Mouse (Mus musculus) midbrain, embryonic 13.5 days (tissue): ENCODE results near the gene Camta1. TPM values are rescaled to one million over a fixed set of nuclear protein-coding genes. Genes with fewer than 3 reads are reported as not detected.
A peak's percentile ranks its signal among the peaks of the same experiment; 100 is the strongest.

Source experiments
- ATAC-seq: fragments of 200-750 bp; cut with Nextera tagmentation; 2 replicates; pipeline ENCODE4 v1.8.0; 2017; ENCODE audit warnings: mild to moderate bottlenecking, moderate TSS enrichment, moderate library complexity
- H3K27ac ChIP-seq: fragments of 300-500 bp; sonication (generic); 2 replicates; pipeline ENCODE4 v1.5.1; 2015; ENCODE audit warnings: inconsistent platforms, mild to moderate bottlenecking, moderate library complexity
- H3K27me3 ChIP-seq: fragments of 300-500 bp; sonication (generic); 2 replicates; pipeline ENCODE4 v1.6.1; 2015; ENCODE audit warnings: mild to moderate bottlenecking, inconsistent platforms
- H3K36me3 ChIP-seq: fragments of 300-500 bp; sonication (generic); 2 replicates; pipeline ENCODE4 v1.6.1; 2015; ENCODE audit warnings: mild to moderate bottlenecking, inconsistent platforms
- H3K4me1 ChIP-seq: fragments of 300-500 bp; sonication (generic); replicated peaks from 2 replicates; pipeline ENCODE4 v1.6.1; 2015; ENCODE audit warnings: inconsistent platforms
- H3K4me2 ChIP-seq: fragments of 300-500 bp; sonication (generic); replicated peaks from 2 replicates; pipeline ENCODE4 v1.6.1; 2015; ENCODE audit warnings: moderate library complexity, mild to moderate bottlenecking, inconsistent platforms
- H3K4me3 ChIP-seq: fragments of 300-500 bp; sonication (generic); replicated peaks from 2 replicates; pipeline ENCODE4 v1.5.1; 2015; ENCODE audit warnings: mild to moderate bottlenecking, inconsistent platforms
- H3K9ac ChIP-seq: fragments of 300-500 bp; sonication (generic); replicated peaks from 2 replicates; pipeline ENCODE4 v1.6.1; 2015; ENCODE audit warnings: mild to moderate bottlenecking, inconsistent platforms
- H3K9me3 ChIP-seq: fragments of 300-500 bp; sonication (generic); 2 replicates; pipeline ENCODE4 v1.6.1; 2016; ENCODE audit warnings: mild to moderate bottlenecking, inconsistent platforms
- WGBS: fragments of 180-500 bp; shearing (Covaris S2); methylation state at CpG from one replicate; pipeline ENCODE4 v1.1.7; 2015; 5-methylcytosine and 5-hydroxymethylcytosine counted together
- polyA plus RNA-seq: library from polyadenylated mRNA; unstranded; fragments of >200 nt; fragmentation: Nextera tagmentation; extraction: Ambion mirVana; gene quantifications from 2 replicates; pipeline ENCODE4 v1.2.1, GENCODE M21; 2015

Gene Camta1
- polyA plus RNA-seq, 1 experiment from 2014 or later: 163 TPM

DNA sequence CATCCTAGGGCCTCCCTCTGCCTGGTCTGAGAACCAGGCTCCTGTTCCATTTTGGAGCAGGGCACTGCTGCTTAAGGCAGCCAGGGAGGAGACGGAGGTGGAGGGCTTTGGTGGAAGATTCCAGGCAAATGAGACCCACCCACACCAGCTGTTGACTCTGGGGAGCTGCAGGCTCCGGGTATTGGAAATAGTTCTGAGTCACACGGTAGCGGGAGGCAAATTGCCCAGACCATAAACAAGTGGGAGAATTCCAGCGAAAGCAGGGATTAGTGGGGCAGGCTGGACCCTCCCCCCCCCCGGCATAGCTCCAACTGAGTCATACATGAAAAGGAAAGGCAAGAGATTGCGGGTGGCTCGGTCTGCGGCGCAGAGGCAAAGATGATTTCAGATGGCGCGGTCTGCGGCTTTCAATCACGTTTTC, 450.0 kb downstream of the Camta1 start:
- Histone ChIP-seq H3K9me3 (peaks cover 3% of the 10 kb centered on the region; the same call in 1 of the 2 replicates), H3K9ac (peak overlapping the region; percentile 36; the same call in 1 of the 2 replicates), H3K27ac (peak overlapping the region; percentile 32; the same call in 1 of the 2 replicates), H3K4me2 (peak overlapping the region; percentile 40), H3K4me1 (peaks cover 23% of the 10 kb centered on the region), H3K4me3 (no peak overlapping the region), H3K36me3 (no peaks in the 10 kb centered on the region), H3K27me3 (no peaks in the 10 kb centered on the region)
- 17% methylated on average over 14 of the region's 14 CpGs for WGBS
- ATAC-seq: peak; percentile 72

DNA sequence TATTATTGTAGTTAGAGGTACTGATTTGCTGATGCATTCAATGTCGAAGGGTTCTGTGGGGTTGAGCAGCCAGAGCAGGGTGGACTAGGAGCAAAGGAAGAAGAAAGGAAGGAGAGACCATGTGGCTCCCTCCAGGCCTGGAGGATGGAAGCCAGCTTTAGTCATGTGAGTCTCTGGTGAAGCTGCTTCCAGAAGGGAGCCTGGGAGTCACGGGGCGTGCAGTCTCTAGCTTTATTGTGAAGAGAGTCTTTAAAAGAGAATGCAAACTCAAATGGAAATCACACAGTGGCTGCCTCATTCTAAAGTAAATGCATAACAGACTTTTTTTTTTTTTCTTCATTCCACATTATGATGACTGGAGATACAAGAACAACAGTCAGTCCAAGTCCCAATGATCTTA, 450.7 kb downstream of the Camta1 start:
- Histone ChIP-seq H3K27ac (no peak overlapping the region), H3K27me3 (no peaks in the 10 kb centered on the region), H3K36me3 (no peaks in the 10 kb centered on the region), H3K4me3 (no peak overlapping the region), H3K9me3 (peaks cover 3% of the 10 kb centered on the region; the same call in 1 of the 2 replicates), H3K9ac (no peak overlapping the region), H3K4me1 (peaks cover 23% of the 10 kb centered on the region), H3K4me2 (no peak overlapping the region)
- WGBS: 32% methylated on average over 3 of the region's 3 CpGs
- ATAC-seq: no peak

DNA sequence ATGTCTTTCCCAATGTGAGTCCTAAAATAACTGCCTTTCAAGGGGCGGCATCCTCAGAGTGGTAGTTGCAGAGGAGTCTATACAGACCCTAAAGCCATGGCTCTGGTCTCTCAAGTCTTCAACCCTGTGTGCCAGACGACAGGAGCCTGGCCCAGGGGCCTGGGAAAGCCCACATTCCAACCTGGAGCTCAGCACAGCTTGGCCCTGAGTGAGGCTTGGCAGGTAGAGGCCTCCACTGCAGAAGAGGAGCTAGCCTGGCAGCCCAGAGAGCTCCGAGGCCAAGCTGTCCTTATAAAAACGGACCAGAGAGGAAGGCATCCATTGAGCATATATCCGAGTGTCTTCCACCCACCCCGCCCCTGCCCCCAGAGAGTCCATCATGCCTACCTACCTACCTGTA, 452.4 kb downstream of the Camta1 start:
- Histone ChIP-seq H3K9ac (no peak overlapping the region), H3K9me3 (peaks cover 3% of the 10 kb centered on the region; the same call in 1 of the 2 replicates), H3K4me3 (no peak overlapping the region), H3K4me1 (peaks cover 30% of the 10 kb centered on the region), H3K4me2 (no peak overlapping the region), H3K27ac (no peak overlapping the region), H3K27me3 (no peaks in the 10 kb centered on the region), H3K36me3 (no peaks in the 10 kb centered on the region)
- no peak for ATAC-seq
- WGBS: 79% methylated on average over 6 of the region's 6 CpGs

DNA sequence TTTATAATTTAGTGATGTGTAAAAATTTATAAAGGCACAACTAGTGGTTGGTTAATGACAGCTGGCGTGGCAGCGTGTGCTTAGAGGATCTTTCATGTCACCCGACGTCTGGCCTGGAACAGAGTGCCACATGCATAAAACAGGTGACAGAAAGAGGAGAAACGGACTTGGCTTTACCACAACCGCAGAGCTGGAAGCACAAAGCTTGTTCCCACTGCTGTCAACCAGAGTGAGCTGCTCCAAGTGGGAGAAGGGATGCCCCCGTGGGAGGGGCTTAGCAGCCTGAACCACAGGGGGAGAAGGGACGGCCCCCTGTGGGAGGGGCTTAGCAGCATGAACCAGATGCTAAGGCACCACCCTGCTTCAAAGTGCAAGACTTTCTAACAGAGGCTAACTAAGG, 452.9 kb downstream of the Camta1 start:
- H3K9ac ChIP-seq: no peak overlapping the region
- peaks cover 3% of the 10 kb centered on the region; the same call in 1 of the 2 replicates for H3K9me3 ChIP-seq
- no peak overlapping the region for H3K27ac ChIP-seq
- peaks cover 30% of the 10 kb centered on the region for H3K4me1 ChIP-seq
- 43% methylated on average over 8 of the region's 8 CpGs for WGBS
- no peak overlapping the region for H3K4me3 ChIP-seq
- H3K4me2 ChIP-seq: no peak overlapping the region
- ATAC-seq: no peak
- no peaks in the 10 kb centered on the region for H3K36me3 ChIP-seq
- no peaks in the 10 kb centered on the region for H3K27me3 ChIP-seq

DNA sequence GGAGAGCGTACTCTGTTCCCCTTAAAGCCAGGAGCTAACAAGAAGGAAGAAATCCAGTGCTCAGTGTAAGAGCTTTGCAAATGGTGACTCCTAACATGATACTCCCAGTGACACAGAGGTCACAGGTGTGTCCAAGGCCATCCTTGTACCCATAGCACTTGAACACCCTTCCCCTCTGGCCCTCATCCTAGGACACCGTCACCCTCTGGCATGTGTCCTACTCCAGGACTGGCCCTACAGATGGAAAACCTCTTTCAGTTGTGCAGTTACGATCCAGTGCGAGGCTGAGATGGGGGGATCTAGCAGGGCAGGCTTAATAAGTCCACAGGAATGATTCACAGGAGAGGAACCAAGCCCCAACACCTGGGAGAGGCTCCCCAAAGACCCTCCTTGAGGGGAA, 453.4 kb downstream of the Camta1 start:
- Histone ChIP-seq H3K4me1 (peaks cover 30% of the 10 kb centered on the region), H3K9me3 (peaks cover 3% of the 10 kb centered on the region; the same call in 1 of the 2 replicates), H3K4me2 (no peak overlapping the region), H3K9ac (no peak overlapping the region), H3K4me3 (no peak overlapping the region), H3K36me3 (no peaks in the 10 kb centered on the region), H3K27me3 (no peaks in the 10 kb centered on the region), H3K27ac (no peak overlapping the region)
- 95% methylated on average over 4 of the region's 4 CpGs for WGBS
- no peak for ATAC-seq

DNA sequence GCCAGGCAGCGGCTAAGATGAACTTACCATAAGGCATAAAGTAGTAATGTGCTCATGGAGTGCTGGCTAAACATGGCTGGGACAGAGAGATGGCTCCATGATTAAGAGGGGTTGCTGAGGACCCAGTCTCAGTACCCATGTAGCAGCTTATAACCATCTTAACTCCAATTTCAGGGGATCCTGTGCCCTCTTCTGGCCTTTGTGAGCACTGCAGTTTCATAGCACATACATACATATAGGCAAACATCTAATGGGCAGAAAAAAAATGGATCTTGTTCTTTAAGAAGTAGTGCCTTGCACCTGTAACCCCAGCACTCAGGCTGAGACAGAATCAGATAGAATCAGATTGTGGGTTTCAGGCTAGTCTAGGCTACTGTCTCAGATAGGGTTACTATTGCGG, 454.5 kb downstream of the Camta1 start:
- 99% methylated on average over 2 of the region's 2 CpGs for WGBS
- peaks cover 24% of the 10 kb centered on the region for H3K4me1 ChIP-seq
- no peak overlapping the region for H3K4me2 ChIP-seq
- no peak overlapping the region for H3K27ac ChIP-seq
- ATAC-seq: no peak
- no peaks in the 10 kb centered on the region for H3K27me3 ChIP-seq
- H3K4me3 ChIP-seq: no peak overlapping the region
- H3K9me3 ChIP-seq: peaks cover 3% of the 10 kb centered on the region; the same call in 1 of the 2 replicates
- no peaks in the 10 kb centered on the region for H3K36me3 ChIP-seq
- H3K9ac ChIP-seq: no peak overlapping the region

DNA sequence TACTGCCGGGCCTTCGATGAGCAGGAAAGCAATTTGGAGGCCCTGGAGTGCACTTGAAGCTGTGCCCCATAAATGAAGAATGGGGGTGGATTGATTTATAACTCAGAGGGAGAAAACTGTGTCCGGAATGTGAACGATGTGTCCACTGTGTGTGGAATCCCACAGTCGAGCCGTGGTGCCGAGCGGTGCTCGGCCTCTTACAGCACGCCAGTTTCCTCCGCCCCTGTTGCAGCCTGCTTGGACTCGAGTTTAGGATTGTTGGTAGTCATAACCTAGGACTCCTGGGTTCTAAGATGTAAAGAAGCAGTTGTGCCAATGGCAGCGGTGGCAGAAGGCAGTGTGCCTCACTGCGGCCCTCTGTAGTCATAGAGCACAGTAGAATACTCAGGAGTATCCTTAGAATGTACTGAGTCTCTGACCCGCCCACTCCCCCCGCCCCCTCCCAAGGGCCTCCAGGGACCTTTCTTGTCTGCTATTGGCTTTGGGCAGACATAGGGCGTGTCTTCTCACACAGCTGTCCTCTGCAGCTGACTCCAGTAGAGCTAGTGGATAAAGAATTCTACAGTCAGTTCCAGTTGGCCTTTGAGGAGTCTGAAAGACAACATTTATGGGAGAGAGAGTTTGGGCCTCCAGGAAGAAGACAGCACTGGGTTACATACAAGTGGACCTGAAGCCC, 457.0 kb downstream of the Camta1 start:
- WGBS: 78% methylated on average over 17 of the region's 17 CpGs
- no peak overlapping the region for H3K9ac ChIP-seq
- no peak overlapping the region for H3K27ac ChIP-seq
- H3K36me3 ChIP-seq: no peaks in the 10 kb centered on the region
- ATAC-seq: no peak
- no peak overlapping the region for H3K4me3 ChIP-seq
- peaks cover 3% of the 10 kb centered on the region; the same call in 1 of the 2 replicates for H3K9me3 ChIP-seq
- H3K4me1 ChIP-seq: peaks cover 18% of the 10 kb centered on the region
- no peak overlapping the region for H3K4me2 ChIP-seq
- H3K27me3 ChIP-seq: no peaks in the 10 kb centered on the region

DNA sequence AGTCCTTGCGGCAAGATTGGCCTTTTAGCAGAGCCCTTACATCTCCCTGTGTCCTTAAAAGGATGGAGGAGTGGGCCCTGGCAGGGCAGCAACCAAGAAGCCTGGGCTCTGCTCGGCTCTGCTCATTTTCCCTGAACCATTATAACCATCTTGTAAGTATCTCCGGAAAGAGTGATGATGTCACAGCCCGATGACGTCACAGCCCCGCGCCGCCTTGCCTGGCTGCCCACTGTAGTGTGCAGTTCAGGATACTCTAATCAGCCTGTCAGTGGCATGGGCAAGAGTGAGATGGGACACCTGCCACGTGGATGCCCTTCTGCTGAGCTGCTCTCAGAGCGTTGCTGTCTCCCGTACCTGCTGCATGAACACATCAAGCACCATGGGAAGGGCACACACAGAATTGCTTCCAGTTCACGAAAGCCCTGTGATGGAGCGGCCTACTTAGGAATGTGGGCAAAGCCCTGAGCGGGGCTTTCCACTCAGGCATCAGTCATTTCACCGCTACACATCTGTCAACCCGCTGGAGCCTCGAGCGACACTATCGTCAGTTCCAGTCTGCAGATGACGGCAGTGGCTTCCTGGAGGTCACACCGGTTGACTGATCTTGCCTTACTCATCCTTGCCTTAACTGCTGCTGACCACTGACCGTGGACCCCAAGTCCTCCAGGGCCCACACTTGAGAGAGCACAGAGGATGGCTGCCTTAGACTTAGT, 459.8 kb downstream of the Camta1 start:
- Histone ChIP-seq H3K27ac (0 out of 2 replicates have a peak overlapping the region, but pooled peaks have one; percentile 0), H3K4me3 (no peak overlapping the region), H3K27me3 (no peaks in the 10 kb centered on the region), H3K9ac (no peak overlapping the region), H3K9me3 (no peaks in the 10 kb centered on the region; the same call in 1 of the 2 replicates), H3K36me3 (no peaks in the 10 kb centered on the region), H3K4me1 (peaks cover 14% of the 10 kb centered on the region; the same call in 1 of the 2 replicates), H3K4me2 (no peak overlapping the region)
- no peak for ATAC-seq
- 88% methylated on average over 22 of the region's 22 CpGs for WGBS

DNA sequence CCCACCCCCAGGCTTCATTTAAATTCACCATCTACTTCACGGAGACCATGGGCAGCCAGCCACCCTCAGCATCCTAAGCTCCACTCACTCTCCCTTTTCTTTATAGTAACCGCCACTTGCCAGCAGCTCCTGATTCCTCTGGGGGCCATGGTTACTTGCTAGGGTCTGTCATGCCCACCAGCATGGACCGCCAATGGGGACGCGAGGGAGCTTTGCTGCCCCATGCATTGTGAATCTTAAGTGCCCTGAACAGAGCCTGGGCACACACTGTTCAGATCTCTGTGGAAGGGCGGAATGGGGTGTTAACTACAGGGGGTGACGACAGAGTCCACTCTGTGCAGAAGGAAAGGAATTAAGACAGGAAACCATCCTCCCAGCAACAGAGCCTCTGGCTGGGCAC, 465.1 kb downstream of the Camta1 start:
- no peaks in the 10 kb centered on the region for H3K36me3 ChIP-seq
- H3K9me3 ChIP-seq: no peaks in the 10 kb centered on the region
- no peak overlapping the region for H3K4me3 ChIP-seq
- WGBS: 64% methylated on average over 7 of the region's 7 CpGs
- no peak overlapping the region for H3K27ac ChIP-seq
- H3K4me1 ChIP-seq: peaks cover 25% of the 10 kb centered on the region
- no peak overlapping the region for H3K4me2 ChIP-seq
- peak; percentile 83 for ATAC-seq
- no peak overlapping the region for H3K9ac ChIP-seq
- no peaks in the 10 kb centered on the region for H3K27me3 ChIP-seq

DNA sequence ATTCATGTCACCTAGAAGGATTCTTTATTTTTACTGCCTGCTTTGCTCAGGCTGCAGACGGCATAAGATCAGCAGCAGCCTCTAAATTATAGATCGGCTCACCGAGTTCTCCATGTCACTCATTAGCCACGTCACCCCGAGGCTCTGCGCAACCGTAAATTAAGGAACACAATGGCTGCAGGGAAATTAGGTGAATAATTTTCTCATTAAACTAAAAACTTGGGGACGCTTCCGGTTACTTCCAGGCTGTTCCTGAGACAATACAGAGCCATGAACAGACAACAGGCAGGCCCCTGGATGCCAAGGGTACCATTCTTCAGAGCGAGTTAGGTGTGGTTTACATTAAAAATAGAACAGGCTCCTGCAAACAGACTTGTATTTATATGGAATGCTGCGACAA, 472.3 kb downstream of the Camta1 start:
- no peaks in the 10 kb centered on the region for H3K9me3 ChIP-seq
- peaks cover 54% of the 10 kb centered on the region for H3K4me1 ChIP-seq
- H3K27ac ChIP-seq: peak overlapping the region; percentile 40
- no peaks in the 10 kb centered on the region for H3K36me3 ChIP-seq
- no peak overlapping the region for H3K4me3 ChIP-seq
- WGBS: 53% methylated on average over 11 of the region's 11 CpGs
- 0 out of 2 replicates have a peak, but pooled peaks have one; percentile 10 for ATAC-seq
- peaks cover 1% of the 10 kb centered on the region; the same call in 1 of the 2 replicates for H3K27me3 ChIP-seq
- H3K4me2 ChIP-seq: no peak overlapping the region
- H3K9ac ChIP-seq: no peak overlapping the region

DNA sequence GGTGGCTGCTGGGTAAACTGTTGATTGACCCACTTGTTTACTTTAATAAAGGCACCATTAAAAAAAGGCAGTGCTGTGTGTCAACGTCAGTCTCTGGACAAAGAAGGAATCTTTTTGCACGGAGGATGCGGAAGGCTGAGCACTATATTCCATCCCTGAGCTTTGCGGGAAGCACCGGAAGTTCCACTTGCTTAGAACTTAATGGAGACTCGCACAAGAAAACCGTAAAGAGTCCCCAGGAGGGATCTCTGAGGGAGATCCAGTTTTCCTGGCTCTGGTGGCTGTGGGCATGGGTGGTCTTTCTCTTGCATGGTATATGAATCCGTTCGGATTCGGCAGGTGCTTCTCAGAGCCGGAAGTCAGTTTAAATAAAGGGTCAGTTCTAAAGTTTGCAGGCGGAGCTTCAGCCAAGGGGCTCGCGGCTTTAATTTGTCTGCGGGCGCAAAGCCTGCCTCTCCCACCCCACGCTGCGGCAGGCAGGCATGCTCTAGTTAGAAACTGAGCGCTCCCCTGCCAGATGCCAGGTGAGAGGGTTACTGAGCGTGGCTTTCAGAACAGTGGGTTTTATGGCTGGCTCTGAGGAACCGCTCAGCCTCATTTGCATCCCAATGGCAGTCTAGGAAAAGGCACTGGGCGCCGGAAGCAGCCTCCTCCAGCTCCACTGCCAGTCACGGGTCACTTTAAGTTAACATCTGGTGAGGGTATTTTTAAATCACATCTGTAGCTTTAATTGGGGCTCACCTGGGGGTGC, 474.8 kb downstream of the Camta1 start:
- H3K4me1 ChIP-seq: peaks cover 49% of the 10 kb centered on the region
- no peak for ATAC-seq
- no peaks in the 10 kb centered on the region for H3K9me3 ChIP-seq
- H3K27ac ChIP-seq: peak overlapping the region; percentile 64
- H3K9ac ChIP-seq: peak overlapping the region; percentile 67
- peak overlapping the region; percentile 83 for H3K4me2 ChIP-seq
- no peaks in the 10 kb centered on the region for H3K36me3 ChIP-seq
- H3K27me3 ChIP-seq: peaks cover 7% of the 10 kb centered on the region; the same call in 1 of the 2 replicates
- H3K4me3 ChIP-seq: peak overlapping the region; percentile 44
- under 1% methylated on average over 24 of the region's 24 CpGs for WGBS
